In the genomic region with DNA sequence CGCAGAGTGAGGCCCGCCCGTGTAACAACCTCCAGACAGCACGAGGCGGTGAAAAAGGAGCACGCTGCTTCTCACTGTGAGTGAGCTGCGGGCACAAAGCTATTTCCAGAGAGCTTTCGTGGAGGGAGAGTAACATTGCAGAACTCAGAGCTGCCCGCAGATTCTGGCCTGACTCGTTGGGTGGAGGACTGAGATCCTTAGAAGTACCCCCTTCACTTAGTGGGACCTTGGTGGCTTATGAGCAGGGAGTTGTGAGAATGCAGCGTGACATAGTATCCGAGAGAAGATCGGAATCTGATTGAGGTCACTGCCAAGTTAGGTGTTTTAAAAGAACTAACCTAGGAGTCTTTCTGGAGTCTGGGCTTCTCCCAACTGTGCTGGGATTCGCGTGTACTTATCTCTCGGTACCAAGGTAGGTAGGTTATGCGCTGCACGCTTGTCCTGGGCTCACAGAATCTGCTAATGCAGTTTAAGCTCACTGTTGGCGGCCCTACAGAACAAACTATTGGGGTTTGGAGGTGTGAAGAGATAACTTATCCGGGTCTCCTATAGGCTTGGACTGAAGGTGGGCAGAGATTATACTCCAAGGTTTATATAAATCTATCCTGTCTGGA, we compare ENCODE assay signal across 8 mouse cellular contexts. TPM values are rescaled to one million over a fixed set of nuclear protein-coding genes. Genes with fewer than 3 reads are reported as not detected.
DNase-seq lines count a peak whose midpoint lies in the region; ATAC-seq and TF ChIP-seq lines count a peak whose summit lies in the region.

No protein-coding gene starts in this region.

- DNase-seq in lung, embryonic 14.5 days, result peak; percentile 25
- DNase-seq in lung, postnatal 36 days, result no peak
- DNase-seq in embryonic facial prominence, embryonic 11.5 days (ENCODE audit: low spot score), result peak; percentile 1
- no peak for DNase-seq in hindbrain, embryonic 10.5 days (ENCODE audit: low spot score)
- no peak for DNase-seq in spleen, adult 18-20 months
- DNase-seq in adipocyte (ENCODE audit: low spot score), result no peak

- no peaks in the 10 kb centered on the region for H3K27me3 ChIP-seq in lung, embryonic 14.5 days (ENCODE audit: insufficient read depth, low read length)
- no peaks in the 10 kb centered on the region for H3K27me3 ChIP-seq in embryonic facial prominence, embryonic 11.5 days (ENCODE audit: control insufficient read depth, insufficient read depth, low read length)
- no peaks in the 10 kb centered on the region for H3K27me3 ChIP-seq in hindbrain, embryonic 10.5 days (ENCODE audit: insufficient read depth, poor library complexity, severe bottlenecking)
- H3K27me3 ChIP-seq in liver, embryonic 15.5 days, result no peaks in the 10 kb centered on the region

- H3K4me1 ChIP-seq in lung, embryonic 14.5 days (ENCODE audit: insufficient read depth), result 0 out of 2 replicates have a peak, but pooled peaks cover 3% of the 10 kb centered on the region
- H3K4me1 ChIP-seq in embryonic facial prominence, embryonic 11.5 days (ENCODE audit: control insufficient read depth, insufficient read depth, low read length), result no peaks in the 10 kb centered on the region
- H3K4me1 ChIP-seq in hindbrain, embryonic 10.5 days (replicated peaks), result peaks cover 27% of the 10 kb centered on the region
- H3K4me1 ChIP-seq in liver, embryonic 15.5 days (replicated peaks), result peaks cover 32% of the 10 kb centered on the region

- peak overlapping the region; percentile 90 for H3K4me2 ChIP-seq in lung, embryonic 14.5 days
- H3K4me2 ChIP-seq in embryonic facial prominence, embryonic 11.5 days (ENCODE audit: low read depth, low read length), result peak overlapping the region; percentile 80
- peak overlapping the region; percentile 73 for H3K4me2 ChIP-seq in liver, embryonic 15.5 days

- H3K36me3 ChIP-seq in lung, embryonic 14.5 days (ENCODE audit: insufficient read depth), result peaks cover 17% of the 10 kb centered on the region
- no peaks in the 10 kb centered on the region for H3K36me3 ChIP-seq in embryonic facial prominence, embryonic 11.5 days (replicated peaks; ENCODE audit: control insufficient read depth, insufficient read depth, low read depth, low read length)
- H3K36me3 ChIP-seq in hindbrain, embryonic 10.5 days, result peaks cover 45% of the 10 kb centered on the region
- peaks cover 30% of the 10 kb centered on the region for H3K36me3 ChIP-seq in liver, embryonic 15.5 days (replicated peaks)

- TF ChIP-seq CTCF in lung, embryonic 14.5 days (IDR thresholded peaks at IDR 0.05; ENCODE audit: low read depth), result no peak

- peak; percentile 19 for ATAC-seq in lung, embryonic 14.5 days (ENCODE audit: insufficient read depth)
- peak; percentile 20; the same call in 1 of the 2 replicates for ATAC-seq in embryonic facial prominence, embryonic 11.5 days (replicated peaks; ENCODE audit: insufficient number of reproducible peaks, low FRiP score, low TSS enrichment, low read depth)
- ATAC-seq in liver, embryonic 15.5 days (ENCODE audit: insufficient read depth), result peak; percentile 41
- ATAC-seq in activated CD4-positive, CD25-positive, alpha-beta regulatory T cell, adult 4 months, result no peak

- H3K9ac ChIP-seq in lung, embryonic 14.5 days, result peak overlapping the region; percentile 86
- peak overlapping the region; percentile 84 for H3K9ac ChIP-seq in embryonic facial prominence, embryonic 11.5 days (replicated peaks; ENCODE audit: low read length)
- H3K9ac ChIP-seq in liver, embryonic 15.5 days, result peak overlapping the region; percentile 85

- WGBS in lung, embryonic 14.5 days, result under 1% methylated on average over 20 of the region's 20 CpGs
- under 1% methylated on average over 20 of the region's 20 CpGs for WGBS in embryonic facial prominence, embryonic 11.5 days
- 1% methylated on average over 20 of the region's 20 CpGs for whole genome bisulfite sequencing in hindbrain, embryonic 10.5 days
- WGBS in liver, embryonic 15.5 days (ENCODE audit: insufficient replicate concordance), result under 1% methylated on average over 20 of the region's 20 CpGs

- no peaks in the 10 kb centered on the region for H3K9me3 ChIP-seq in lung, embryonic 14.5 days (ENCODE audit: low read depth, low read length)
- H3K9me3 ChIP-seq in embryonic facial prominence, embryonic 11.5 days (replicated peaks; ENCODE audit: control insufficient read depth, low read length), result no peaks in the 10 kb centered on the region
- H3K9me3 ChIP-seq in hindbrain, embryonic 10.5 days, result no peaks in the 10 kb centered on the region
- no peaks in the 10 kb centered on the region for H3K9me3 ChIP-seq in liver, embryonic 15.5 days (replicated peaks)

- H3K27ac ChIP-seq in lung, embryonic 14.5 days (ENCODE audit: low read depth), result peak overlapping the region; percentile 76; the same call in 1 of the 2 replicates
- no peak overlapping the region for H3K27ac ChIP-seq in embryonic facial prominence, embryonic 11.5 days (replicated peaks; ENCODE audit: low read depth, low read length)
- H3K27ac ChIP-seq in hindbrain, embryonic 10.5 days, result peak overlapping the region; percentile 91
- H3K27ac ChIP-seq in liver, embryonic 15.5 days (replicated peaks), result peak overlapping the region; percentile 91

- H3K4me3 ChIP-seq in lung, embryonic 14.5 days (ENCODE audit: low read depth, low read length), result peak overlapping the region; percentile 86
- H3K4me3 ChIP-seq in embryonic facial prominence, embryonic 11.5 days (ENCODE audit: low read depth, low read length), result peak overlapping the region; percentile 84
- peak overlapping the region; percentile 88 for H3K4me3 ChIP-seq in hindbrain, embryonic 10.5 days
- peak overlapping the region; percentile 84 for H3K4me3 ChIP-seq in liver, embryonic 15.5 days (replicated peaks)

RNA-seq across cellular contexts. Expression of gene Iars, which starts 0.4 kb away (rescaled TPM):
- 83.5 and 86.8 TPM in 2 replicates for polyA plus RNA-seq in lung, embryonic 14.5 days (2014; fragmentation: Nextera tagmentation; extraction: Ambion mirVana)
- polyA plus RNA-seq in embryonic facial prominence, embryonic 11.5 days (2014; fragmentation: Nextera tagmentation; extraction: Ambion mirVana), result 96.1 and 98.0 TPM in 2 replicates
- 98.0 and 111 TPM in 2 replicates for polyA plus RNA-seq in hindbrain, embryonic 10.5 days (2016; fragmentation: Nextera tagmentation; extraction: Ambion mirVana)
- 46.3 and 49.2 TPM in 2 replicates for polyA plus RNA-seq in liver, embryonic 15.5 days (2015; fragmentation: Nextera tagmentation; extraction: Ambion mirVana)
- 10 to 100 TPM; 36.3 to 36.4 TPM for polyA plus RNA-seq in activated CD4-positive, CD25-positive, alpha-beta regulatory T cell, adult 4 months (2017; shearing (Covaris generic))

RNA-seq across cellular contexts. Expression of gene Nol8, which starts 29.5 kb away (rescaled TPM):
- 14.8 and 17.7 TPM in 2 replicates for polyA plus RNA-seq in lung, embryonic 14.5 days (2014; fragmentation: Nextera tagmentation; extraction: Ambion mirVana)
- 18.2 and 24.6 TPM in 2 replicates for polyA plus RNA-seq in embryonic facial prominence, embryonic 11.5 days (2014; fragmentation: Nextera tagmentation; extraction: Ambion mirVana)
- 15.2 and 23.1 TPM in 2 replicates for polyA plus RNA-seq in hindbrain, embryonic 10.5 days (2016; fragmentation: Nextera tagmentation; extraction: Ambion mirVana)
- 6.2 and 7.0 TPM in 2 replicates for polyA plus RNA-seq in liver, embryonic 15.5 days (2015; fragmentation: Nextera tagmentation; extraction: Ambion mirVana)
- polyA plus RNA-seq in activated CD4-positive, CD25-positive, alpha-beta regulatory T cell, adult 4 months (2017; shearing (Covaris generic)), result 10 to 100 TPM; 40.7 to 42.2 TPM

RNA-seq across cellular contexts. Expression of gene Cenpp, which starts 29.8 kb away (rescaled TPM):
- 39.4 and 40.0 TPM in 2 replicates for polyA plus RNA-seq in lung, embryonic 14.5 days (2014; fragmentation: Nextera tagmentation; extraction: Ambion mirVana)
- polyA plus RNA-seq in embryonic facial prominence, embryonic 11.5 days (2014; fragmentation: Nextera tagmentation; extraction: Ambion mirVana), result 38.3 and 47.1 TPM in 2 replicates
- 31.9 and 35.1 TPM in 2 replicates for polyA plus RNA-seq in hindbrain, embryonic 10.5 days (2016; fragmentation: Nextera tagmentation; extraction: Ambion mirVana)
- polyA plus RNA-seq in liver, embryonic 15.5 days (2015; fragmentation: Nextera tagmentation; extraction: Ambion mirVana), result 17.3 and 22.7 TPM in 2 replicates
- 10 to 100 TPM in 1 of 2 experiments, 1 to 10 TPM in 1; 8.9 to 10.0 TPM for polyA plus RNA-seq in activated CD4-positive, CD25-positive, alpha-beta regulatory T cell, adult 4 months (2017; shearing (Covaris generic))

Comparison
In these comparisons a context has a peak if more than half of its experiments do, and no peak if none do; other contexts are left out.
1. DNase-seq: peak in lung, embryonic 14.5 days (single experiment) and embryonic facial prominence, embryonic 11.5 days (single experiment); none in lung, postnatal 36 days (single experiment), hindbrain, embryonic 10.5 days (single experiment), spleen, adult 18-20 months (0 of 2) and adipocyte (single experiment).
2. Peak in every context shown above with its lines, with median percentiles within 50 percentile points of each other: H3K4me2 ChIP-seq, H3K4me3 ChIP-seq and H3K9ac ChIP-seq.